Mouse (Mus musculus): ENCODE measurements at regions not wholly inside any gene's neighbourhood (a gene's known extent, or its start where the extent isn't known, plus 50 kb on each side); places are given as distances from the start of the nearest gene placed in this dataset.

- Histone ChIP-seq H3K9me3 (ENCODE audit: low read length) (no peaks in the 10 kb centered on the region), H3K4me2 (replicated peaks; ENCODE audit: low read depth, low read length) (no peak overlapping the region), H3K27me3 (replicated peaks; ENCODE audit: insufficient read depth, low read length) (no peaks in the 10 kb centered on the region), H3K4me1 (ENCODE audit: insufficient read depth, low read depth, low read length) (no peaks in the 10 kb centered on the region), H3K9ac (replicated peaks; ENCODE audit: low read depth) (no peak overlapping the region), H3K27ac (ENCODE audit: low read length) (no peak overlapping the region), H3K4me3 (ENCODE audit: low read depth, low read length) (no peak overlapping the region), H3K36me3 (ENCODE audit: insufficient read depth, low read length) (no peaks in the 10 kb centered on the region)
- WGBS = 45% methylated on average over 3 of the region's 3 CpGs
- DNase-seq (ENCODE audit: low spot score) (no peak), ATAC-seq (no peak)
- TF ChIP-seq CTCF (IDR thresholded peaks at IDR 0.05) (no peak), EP300 (IDR thresholded peaks at IDR 0.05) (no peak)
These were observed 122.4 kb downstream of the Phf3 start for GRCm38 (mm10) chr1:30751138-30751907.

- no peaks in the 10 kb centered on the region for H3K27me3 ChIP-seq (replicated peaks; ENCODE audit: insufficient read depth, low read length)
- TF ChIP-seq EP300 (IDR thresholded peaks at IDR 0.05) = no peak
- DNase-seq (ENCODE audit: low spot score) = no peak
These were observed 131.8 kb downstream of the Phf3 start for GRCm38 (mm10) chr1:30741955-30742354.

GRCm38 (mm10) chr1:30740831-30741230 lies 132.9 kb downstream of the Phf3 start:
- Histone ChIP-seq H3K4me2 (replicated peaks; ENCODE audit: low read depth, low read length) (no peak overlapping the region), H3K27ac (ENCODE audit: low read length) (no peak overlapping the region), H3K4me1 (ENCODE audit: insufficient read depth, low read depth, low read length) (no peaks in the 10 kb centered on the region), H3K27me3 (replicated peaks; ENCODE audit: insufficient read depth, low read length) (no peaks in the 10 kb centered on the region), H3K4me3 (ENCODE audit: low read depth, low read length) (no peak overlapping the region), H3K36me3 (ENCODE audit: insufficient read depth, low read length) (no peaks in the 10 kb centered on the region), H3K9me3 (ENCODE audit: low read length) (no peaks in the 10 kb centered on the region), H3K9ac (replicated peaks; ENCODE audit: low read depth) (no peak overlapping the region)
- TF ChIP-seq EP300 (IDR thresholded peaks at IDR 0.05) = no peak
- TF ChIP-seq CTCF (IDR thresholded peaks at IDR 0.05) = peak; percentile 72
- DNase-seq (ENCODE audit: low spot score) (peak; percentile 67), ATAC-seq (peak; percentile 65)
- 60% methylated on average over 3 of the region's 3 CpGs for WGBS

More at GRCm38 (mm10) chr1:30741955-30742354, 131.8 kb downstream of the Phf3 start:
- Histone ChIP-seq H3K4me1 (ENCODE audit: insufficient read depth, low read depth, low read length) (no peaks in the 10 kb centered on the region), H3K27ac (ENCODE audit: low read length) (no peak overlapping the region), H3K36me3 (ENCODE audit: insufficient read depth, low read length) (no peaks in the 10 kb centered on the region), H3K9ac (replicated peaks; ENCODE audit: low read depth) (no peak overlapping the region), H3K9me3 (ENCODE audit: low read length) (no peaks in the 10 kb centered on the region), H3K4me2 (replicated peaks; ENCODE audit: low read depth, low read length) (no peak overlapping the region), H3K4me3 (ENCODE audit: low read depth, low read length) (no peak overlapping the region)
- no peak for ATAC-seq

- Histone ChIP-seq H3K9me3 (ENCODE audit: low read length) (no peaks in the 10 kb centered on the region), H3K9ac (replicated peaks; ENCODE audit: low read depth) (no peak overlapping the region), H3K4me1 (ENCODE audit: insufficient read depth, low read depth, low read length) (peaks cover 10% of the 10 kb centered on the region; the same call in 1 of the 2 replicates), H3K27me3 (replicated peaks; ENCODE audit: insufficient read depth, low read length) (no peaks in the 10 kb centered on the region), H3K4me3 (ENCODE audit: low read depth, low read length) (no peak overlapping the region), H3K36me3 (ENCODE audit: insufficient read depth, low read length) (no peaks in the 10 kb centered on the region), H3K4me2 (replicated peaks; ENCODE audit: low read depth, low read length) (no peak overlapping the region), H3K27ac (ENCODE audit: low read length) (no peak overlapping the region)
- ATAC-seq (no peak), DNase-seq (ENCODE audit: low spot score) (no peak)
- 57% methylated on average over 2 of the region's 2 CpGs for WGBS
- TF ChIP-seq EP300 (IDR thresholded peaks at IDR 0.05) = no peak
- TF ChIP-seq CTCF (IDR thresholded peaks at IDR 0.05) = no peak
These were observed 152.2 kb downstream of the Phf3 start for GRCm38 (mm10) chr1:30721519-30721918.

- no peaks in the 10 kb centered on the region for H3K9me3 ChIP-seq (ENCODE audit: low read length)
- no peak overlapping the region for H3K9ac ChIP-seq (replicated peaks; ENCODE audit: low read depth)
- DNase-seq (ENCODE audit: low spot score) (no peak), ATAC-seq (peak; percentile 8; the same call in 1 of the 2 replicates)
- H3K27me3 ChIP-seq (replicated peaks; ENCODE audit: insufficient read depth, low read length) = no peaks in the 10 kb centered on the region
- TF ChIP-seq CTCF (IDR thresholded peaks at IDR 0.05) (no peak), EP300 (IDR thresholded peaks at IDR 0.05) (no peak)
- H3K4me2 ChIP-seq (replicated peaks; ENCODE audit: low read depth, low read length) = no peak overlapping the region
- H3K4me1 ChIP-seq (ENCODE audit: insufficient read depth, low read depth, low read length) = peaks cover 10% of the 10 kb centered on the region; the same call in 1 of the 2 replicates
- H3K36me3 ChIP-seq (ENCODE audit: insufficient read depth, low read length) = no peaks in the 10 kb centered on the region
- 86% methylated on average over 2 of the region's 2 CpGs for WGBS
- H3K27ac ChIP-seq (ENCODE audit: low read length) = peak overlapping the region; percentile 54; the same call in 1 of the 2 replicates
- H3K4me3 ChIP-seq (ENCODE audit: low read depth, low read length) = no peak overlapping the region
These were observed 152.9 kb downstream of the Phf3 start for GRCm38 (mm10) chr1:30720829-30721228.

GRCm38 (mm10) chr1:30718578-30718977 lies 155.1 kb downstream of the Phf3 start:
- H3K9ac ChIP-seq (replicated peaks; ENCODE audit: low read depth) = no peak overlapping the region
- H3K4me2 ChIP-seq (replicated peaks; ENCODE audit: low read depth, low read length) = no peak overlapping the region
- WGBS = 43% methylated on average over 5 of the region's 5 CpGs
- no peaks in the 10 kb centered on the region for H3K36me3 ChIP-seq (ENCODE audit: insufficient read depth, low read length)
- peaks cover 10% of the 10 kb centered on the region; the same call in 1 of the 2 replicates for H3K4me1 ChIP-seq (ENCODE audit: insufficient read depth, low read depth, low read length)
- H3K27me3 ChIP-seq (replicated peaks; ENCODE audit: insufficient read depth, low read length) = no peaks in the 10 kb centered on the region
- H3K4me3 ChIP-seq (ENCODE audit: low read depth, low read length) = no peak overlapping the region
- peak; percentile 94 for ATAC-seq
- no peak for TF ChIP-seq CTCF (IDR thresholded peaks at IDR 0.05)
- peak; percentile 98 for TF ChIP-seq EP300 (IDR thresholded peaks at IDR 0.05)
- no peaks in the 10 kb centered on the region for H3K9me3 ChIP-seq (ENCODE audit: low read length)
- peak; percentile 96 for DNase-seq (ENCODE audit: low spot score)
- H3K27ac ChIP-seq (ENCODE audit: low read length) = peak overlapping the region; percentile 71
